Mouse (Mus musculus): ENCODE results near the gene Fam219a. TPM values are rescaled to one million over a fixed set of nuclear protein-coding genes. Genes with fewer than 3 reads are reported as not detected.

Gene Fam219a
- polyA plus RNA-seq, 1 experiment from 2014 or later = 1.0 TPM

- Histone ChIP-seq H3K4me1 (ENCODE audit: insufficient read depth) (no peaks in the 10 kb centered on the region), H3K9ac (replicated peaks) (no peak within 1 kb of the TSS), H3K4me3 (ENCODE audit: low read depth, low read length) (no peak within 1 kb of the TSS), H3K27me3 (ENCODE audit: insufficient read depth, low read length) (no peaks in the 10 kb centered on the region), H3K27ac (ENCODE audit: low read depth) (no peak within 1 kb of the TSS), H3K36me3 (replicated peaks; ENCODE audit: insufficient read depth, low read length) (no peaks in the 10 kb centered on the region), H3K9me3 (ENCODE audit: low read length) (no peaks in the 10 kb centered on the region), H3K4me2 (ENCODE audit: low read depth, low read length) (no peak within 1 kb of the TSS)
- no peak for ATAC-seq
- DNase-seq = no peak
- TF ChIP-seq CTCF (IDR thresholded peaks at IDR 0.05; ENCODE audit: low read depth) = no peak
- TF ChIP-seq EP300 (IDR thresholded peaks at IDR 0.05; ENCODE audit: low read depth) = no peak
- WGBS (ENCODE audit: insufficient replicate concordance) = 57% methylated on average over 2 of the region's 2 CpGs
Measured at GRCm38 (mm10) chr4:41517233-41517632, 52.1 kb downstream of the Fam219a start, which contains the start of gene 1110017D15Rik. 1110017D15Rik (minus strand) TSS chr4:41517333.

- Histone ChIP-seq H3K4me2 (ENCODE audit: low read depth, low read length) (no peak overlapping the region), H3K27ac (ENCODE audit: low read depth) (no peak overlapping the region), H3K4me3 (ENCODE audit: low read depth, low read length) (no peak overlapping the region), H3K4me1 (ENCODE audit: insufficient read depth) (no peaks in the 10 kb centered on the region), H3K9me3 (ENCODE audit: low read length) (no peaks in the 10 kb centered on the region), H3K9ac (replicated peaks) (no peak overlapping the region), H3K36me3 (replicated peaks; ENCODE audit: insufficient read depth, low read length) (no peaks in the 10 kb centered on the region), H3K27me3 (ENCODE audit: insufficient read depth, low read length) (0 out of 2 replicates have a peak, but pooled peaks cover 3% of the 10 kb centered on the region)
- DNase-seq (no peak), ATAC-seq (no peak)
- TF ChIP-seq CTCF (IDR thresholded peaks at IDR 0.05; ENCODE audit: low read depth) = no peak
- WGBS (ENCODE audit: insufficient replicate concordance) = 26% methylated on average over 8 of the region's 8 CpGs
Measured at GRCm38 (mm10) chr4:41513714-41514113, 55.6 kb downstream of the Fam219a start.

- no peaks in the 10 kb centered on the region for H3K9me3 ChIP-seq (ENCODE audit: low read length)
- no peaks in the 10 kb centered on the region for H3K36me3 ChIP-seq (replicated peaks; ENCODE audit: insufficient read depth, low read length)
- no peak for ATAC-seq
- H3K27ac ChIP-seq (ENCODE audit: low read depth) = no peak overlapping the region
- H3K9ac ChIP-seq (replicated peaks) = no peak overlapping the region
- no peak overlapping the region for H3K4me2 ChIP-seq (ENCODE audit: low read depth, low read length)
- TF ChIP-seq CTCF (IDR thresholded peaks at IDR 0.05; ENCODE audit: low read depth) (no peak), EP300 (IDR thresholded peaks at IDR 0.05; ENCODE audit: low read depth) (no peak)
- 43% methylated on average over 4 of the region's 4 CpGs for WGBS (ENCODE audit: insufficient replicate concordance)
- no peaks in the 10 kb centered on the region for H3K4me1 ChIP-seq (ENCODE audit: insufficient read depth)
- no peak for DNase-seq
- 0 out of 2 replicates have a peak, but pooled peaks cover 6% of the 10 kb centered on the region for H3K27me3 ChIP-seq (ENCODE audit: insufficient read depth, low read length)
- no peak overlapping the region for H3K4me3 ChIP-seq (ENCODE audit: low read depth, low read length)
Measured at GRCm38 (mm10) chr4:41513309-41513708, 56.0 kb downstream of the Fam219a start.

- no peak overlapping the region for H3K4me2 ChIP-seq (ENCODE audit: low read depth, low read length)
- no peak for ATAC-seq
- no peak overlapping the region for H3K27ac ChIP-seq (ENCODE audit: low read depth)
- H3K9ac ChIP-seq (replicated peaks) = no peak overlapping the region
- H3K9me3 ChIP-seq (ENCODE audit: low read length) = no peaks in the 10 kb centered on the region
- DNase-seq = no peak
- peaks cover 25% of the 10 kb centered on the region; the same call in 1 of the 2 replicates for H3K27me3 ChIP-seq (ENCODE audit: insufficient read depth, low read length)
- WGBS (ENCODE audit: insufficient replicate concordance) = 52% methylated on average over 7 of the region's 7 CpGs
- no peak overlapping the region for H3K4me3 ChIP-seq (ENCODE audit: low read depth, low read length)
- H3K36me3 ChIP-seq (replicated peaks; ENCODE audit: insufficient read depth, low read length) = no peaks in the 10 kb centered on the region
- peaks cover 15% of the 10 kb centered on the region for H3K4me1 ChIP-seq (ENCODE audit: insufficient read depth)
- no peak for TF ChIP-seq CTCF (IDR thresholded peaks at IDR 0.05; ENCODE audit: low read depth)
- TF ChIP-seq EP300 (IDR thresholded peaks at IDR 0.05; ENCODE audit: low read depth) = no peak
Measured at GRCm38 (mm10) chr4:41507998-41508397, 61.3 kb downstream of the Fam219a start.

GRCm38 (mm10) chr4:41507326-41507924 is 61.9 kb downstream of the Fam219a start:
- no peak for TF ChIP-seq EP300 (IDR thresholded peaks at IDR 0.05; ENCODE audit: low read depth)
- no peak for TF ChIP-seq CTCF (IDR thresholded peaks at IDR 0.05; ENCODE audit: low read depth)
- peak overlapping the region; percentile 48 for H3K4me3 ChIP-seq (ENCODE audit: low read depth, low read length)
- no peak overlapping the region for H3K27ac ChIP-seq (ENCODE audit: low read depth)
- ATAC-seq = no peak
- H3K4me2 ChIP-seq (ENCODE audit: low read depth, low read length) = peak overlapping the region; percentile 87
- 6% methylated on average over 22 of the region's 22 CpGs for WGBS (ENCODE audit: insufficient replicate concordance)
- H3K9ac ChIP-seq (replicated peaks) = peak overlapping the region; percentile 44
- H3K4me1 ChIP-seq (ENCODE audit: insufficient read depth) = peaks cover 20% of the 10 kb centered on the region
- no peaks in the 10 kb centered on the region for H3K36me3 ChIP-seq (replicated peaks; ENCODE audit: insufficient read depth, low read length)
- H3K9me3 ChIP-seq (ENCODE audit: low read length) = no peaks in the 10 kb centered on the region
- peaks cover 25% of the 10 kb centered on the region for H3K27me3 ChIP-seq (ENCODE audit: insufficient read depth, low read length)
- no peak for DNase-seq

- Histone ChIP-seq H3K36me3 (replicated peaks; ENCODE audit: insufficient read depth, low read length) (no peaks in the 10 kb centered on the region), H3K4me3 (ENCODE audit: low read depth, low read length) (peak overlapping the region; percentile 48), H3K27me3 (ENCODE audit: insufficient read depth, low read length) (peaks cover 30% of the 10 kb centered on the region), H3K9ac (replicated peaks) (peak overlapping the region; percentile 44), H3K4me1 (ENCODE audit: insufficient read depth) (peaks cover 25% of the 10 kb centered on the region), H3K4me2 (ENCODE audit: low read depth, low read length) (peak overlapping the region; percentile 87), H3K9me3 (ENCODE audit: low read length) (no peaks in the 10 kb centered on the region), H3K27ac (ENCODE audit: low read depth) (no peak overlapping the region)
- ATAC-seq (peak; percentile 50), DNase-seq (peak; percentile 87)
- TF ChIP-seq CTCF (IDR thresholded peaks at IDR 0.05; ENCODE audit: low read depth) (no peak), EP300 (IDR thresholded peaks at IDR 0.05; ENCODE audit: low read depth) (no peak)
- WGBS (ENCODE audit: insufficient replicate concordance) = under 1% methylated on average over 28 of the region's 29 CpGs
Measured at GRCm38 (mm10) chr4:41506906-41507305, 62.4 kb downstream of the Fam219a start.

Data from liver, postnatal 0 days (tissue).